ENCODE assay signal across 8 mouse cellular contexts in the genomic region with DNA sequence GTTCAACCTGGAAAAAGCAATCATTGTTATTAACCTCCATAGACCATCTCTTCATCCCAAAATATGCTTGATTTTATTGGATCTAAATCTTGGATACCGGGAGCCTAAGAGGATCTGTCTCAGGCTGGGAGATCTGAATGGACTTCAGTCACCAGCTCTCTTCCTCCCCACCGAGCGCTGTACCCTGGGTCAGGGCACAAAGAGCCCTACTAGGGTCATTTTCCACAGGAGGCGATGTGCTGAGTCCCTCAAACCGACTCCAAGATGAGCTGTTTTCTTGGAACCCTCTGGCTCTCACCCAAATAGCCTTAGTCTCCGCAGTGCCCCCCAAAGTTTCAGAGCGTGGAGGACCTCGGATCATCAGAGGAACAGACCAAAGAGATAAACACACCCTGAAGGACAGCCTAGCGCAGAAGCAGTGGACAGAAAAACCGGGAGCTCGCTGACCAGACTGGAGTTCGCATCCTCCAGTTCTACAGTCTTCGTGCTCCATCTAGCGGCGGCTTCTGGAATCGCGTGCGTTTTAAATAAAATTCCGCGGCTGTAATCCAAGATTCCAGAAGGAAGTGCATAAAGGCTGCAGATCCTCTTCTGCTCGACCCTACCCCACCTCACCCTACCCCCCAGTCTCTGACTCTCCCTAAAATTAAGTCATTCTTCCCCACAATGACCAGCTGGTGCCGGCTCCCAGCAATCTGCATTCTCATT. TPM values are rescaled to one million over a fixed set of nuclear protein-coding genes. Genes with fewer than 3 reads are reported as not detected.
DNase-seq lines count a peak whose midpoint lies in the region; ATAC-seq lines count a peak whose summit lies in the region.

No protein-coding gene starts in this region.

- intact Hi-C loops in left cerebral cortex, postnatal 4 days (cut with DNase I) = loop anchor here (2.0 to 10.0 kb wide), 2 partner anchors 1233 to 1297 kb away; a partner anchor contains a TSS

- H3K36me3 ChIP-seq in intestine, embryonic 15.5 days = no peaks in the 10 kb centered on the region

- WGBS in intestine, embryonic 15.5 days = 12% methylated on average over 22 of the region's 22 CpGs

- H3K4me2 ChIP-seq in intestine, embryonic 15.5 days (replicated peaks) = no peak overlapping the region

- H3K27me3 ChIP-seq in intestine, embryonic 15.5 days (replicated peaks) = no peaks in the 10 kb centered on the region

- H3K4me1 ChIP-seq in intestine, embryonic 15.5 days (replicated peaks) = no peaks in the 10 kb centered on the region

- H3K4me3 ChIP-seq in intestine, embryonic 15.5 days (replicated peaks) = no peak overlapping the region

- peak; percentile 60 to 90 for DNase-seq in adrenal gland, adult (ENCODE audit: inconsistent age in 2 of 2, low spot score in 1 of 2)
- DNase-seq in adrenal gland, adult 8-10 months = no peak
- DNase-seq in cerebellum, adult 11-12 months = peak; percentile 38
- DNase-seq in forelimb bud, embryonic 11.5 days (ENCODE audit: low read depth, low spot score) = peak; percentile 81
- DNase-seq in left cerebral cortex, postnatal 4 days = peak; percentile 74
- DNase-seq in spleen, postnatal 10 days (ENCODE audit: low spot score in 2 of 2) = peak; percentile 49 to 75

- H3K9ac ChIP-seq in intestine, embryonic 15.5 days = no peak overlapping the region

- ATAC-seq in intestine, embryonic 15.5 days = peak; percentile 45
- peak; percentile 58; the same call in 1 of the 2 replicates for ATAC-seq in monocyte, adult 5-6 weeks (replicated peaks; ENCODE audit: insufficient number of reproducible peaks, low FRiP score, low TSS enrichment, poor library complexity, severe bottlenecking)

- H3K27ac ChIP-seq in intestine, embryonic 15.5 days = no peak overlapping the region

- H3K9me3 ChIP-seq in intestine, embryonic 15.5 days = no peaks in the 10 kb centered on the region

RNA-seq across cellular contexts. Expression of a gene that starts 9.7 kb away (rescaled TPM):
- not detected for total RNA-seq in adrenal gland, adult 8-10 months (2022)
- polyA plus RNA-seq in intestine, embryonic 15.5 days (2015; fragmentation: Nextera tagmentation; extraction: Ambion mirVana) = not detected in 2 replicates
- not detected for total RNA-seq in left cerebral cortex, postnatal 4 days (2021)
- not detected in 3 replicates for total RNA-seq in monocyte, adult 5-6 weeks (2017)

RNA-seq across cellular contexts. Expression of a gene that starts 19.1 kb away (rescaled TPM):
- not detected for total RNA-seq in adrenal gland, adult 8-10 months (2022)
- polyA plus RNA-seq in intestine, embryonic 15.5 days (2015; fragmentation: Nextera tagmentation; extraction: Ambion mirVana) = not detected in 2 replicates
- total RNA-seq in left cerebral cortex, postnatal 4 days (2021) = not detected
- not detected in 3 replicates for total RNA-seq in monocyte, adult 5-6 weeks (2017)

RNA-seq across cellular contexts. Expression of a gene that starts 33.7 kb away (rescaled TPM):
- not detected for total RNA-seq in adrenal gland, adult 8-10 months (2022)
- not detected in 2 replicates for polyA plus RNA-seq in intestine, embryonic 15.5 days (2015; fragmentation: Nextera tagmentation; extraction: Ambion mirVana)
- total RNA-seq in left cerebral cortex, postnatal 4 days (2021) = not detected
- total RNA-seq in monocyte, adult 5-6 weeks (2017) = not detected in 3 replicates
